Mouse (Mus musculus) 3134 (cell line): ENCODE results near the gene Tor2a.
A peak's percentile ranks its signal among the peaks of the same experiment; 100 is the strongest.

Experiments used
- DNase-seq: peaks from one replicate; pipeline ENCODE4 v3.0.0-alpha.2; 2011; ENCODE audit warnings: low spot score; ENCODE audit not compliant: insufficient read length; ENCODE audit errors: extremely low read depth

The Tor2a gene

DNA sequence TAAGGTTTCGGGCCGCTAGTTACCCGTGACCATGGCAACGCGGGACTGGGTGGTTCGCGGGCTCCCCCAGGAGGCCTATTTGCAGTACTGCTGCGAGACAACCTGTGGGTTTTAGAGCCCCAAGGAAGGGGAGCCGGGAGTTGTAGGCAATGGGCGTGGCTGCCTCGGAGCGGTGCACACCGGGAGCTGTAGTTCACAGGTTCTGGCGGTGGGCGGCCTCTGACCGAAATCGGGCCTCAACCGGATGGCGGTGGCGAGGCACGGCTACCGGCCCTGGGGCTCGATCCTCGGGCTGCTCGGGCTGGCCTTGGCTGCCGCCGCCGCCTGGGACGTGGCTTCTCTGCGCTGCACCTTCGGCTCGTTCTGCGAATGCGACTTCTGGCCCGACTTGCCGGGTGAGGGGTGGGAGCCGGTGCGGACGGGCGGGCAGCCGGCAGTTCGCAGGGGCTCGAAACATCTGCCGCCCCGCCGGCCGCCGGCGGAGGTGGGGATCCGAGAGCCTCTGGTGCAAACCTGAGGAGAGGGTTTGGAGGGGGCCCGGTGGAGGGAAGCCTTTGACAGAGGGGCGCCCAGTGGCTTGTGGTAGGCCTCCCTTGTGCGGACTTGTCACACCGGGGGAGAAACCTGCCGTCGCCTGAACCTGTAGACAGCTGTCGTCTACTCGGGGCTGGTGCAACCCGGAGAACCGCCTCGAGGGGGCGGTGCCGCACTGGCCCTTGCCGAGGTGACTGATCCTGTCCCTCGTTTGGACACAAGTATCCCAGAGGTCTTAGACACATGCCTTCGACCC, at the start of gene Tor2a:
TSS of gene Tor2a (plus strand) at position 179 of the 790 bp plus-strand sequence.
- DNase-seq: peak; percentile 93

DNA sequence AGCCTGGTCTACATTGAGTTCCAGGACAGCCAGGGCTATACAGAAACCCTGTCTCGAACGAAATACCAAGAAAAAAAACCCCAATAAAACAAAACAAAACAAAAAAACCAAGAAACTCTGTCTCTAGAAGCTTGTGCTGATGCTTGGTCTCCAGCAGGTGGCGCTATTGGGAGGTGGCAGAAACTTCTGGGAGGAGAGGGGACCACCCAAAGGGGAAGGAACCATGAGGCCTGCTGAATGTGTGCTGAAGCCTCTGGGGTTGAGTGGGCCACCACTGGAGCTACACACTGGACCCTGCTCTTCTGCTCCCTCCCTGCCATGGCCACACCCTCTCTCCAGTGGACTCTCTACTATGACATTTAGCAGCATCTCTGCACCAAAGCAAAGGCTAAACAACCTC, 48.4 kb upstream of the Tor2a start:
- DNase-seq: peak; percentile 41

DNA sequence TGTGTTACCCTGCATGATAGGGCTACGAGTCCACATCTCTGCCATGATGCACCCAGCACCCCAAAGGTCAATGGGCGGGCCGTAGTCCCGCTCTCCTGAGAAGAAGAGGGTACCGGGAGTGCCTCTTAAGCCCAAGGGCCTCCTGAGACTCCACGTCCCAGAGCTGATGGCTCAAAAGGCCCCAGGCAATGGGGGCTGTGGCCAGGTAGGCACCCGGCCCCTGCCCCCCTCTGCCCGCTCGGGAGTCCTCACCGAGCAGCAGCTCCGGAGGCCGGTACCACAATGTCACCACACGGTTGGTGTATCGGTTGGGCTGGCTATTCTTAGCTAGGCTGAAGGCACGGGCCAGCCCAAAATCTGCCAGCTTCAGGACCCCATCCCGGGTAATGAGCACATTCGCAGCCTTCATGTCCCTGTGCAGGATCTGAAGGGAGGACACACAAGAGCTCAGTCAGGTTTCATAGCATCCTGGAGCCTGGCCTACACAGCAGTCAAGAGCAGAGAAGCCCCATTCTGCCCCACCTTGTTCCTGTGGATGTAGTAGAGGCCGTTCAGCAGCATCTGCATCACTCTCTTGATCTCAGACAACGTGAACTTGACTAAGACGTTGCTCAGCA, 47.4 kb upstream of the Tor2a start:
- DNase-seq: no peak

DNA sequence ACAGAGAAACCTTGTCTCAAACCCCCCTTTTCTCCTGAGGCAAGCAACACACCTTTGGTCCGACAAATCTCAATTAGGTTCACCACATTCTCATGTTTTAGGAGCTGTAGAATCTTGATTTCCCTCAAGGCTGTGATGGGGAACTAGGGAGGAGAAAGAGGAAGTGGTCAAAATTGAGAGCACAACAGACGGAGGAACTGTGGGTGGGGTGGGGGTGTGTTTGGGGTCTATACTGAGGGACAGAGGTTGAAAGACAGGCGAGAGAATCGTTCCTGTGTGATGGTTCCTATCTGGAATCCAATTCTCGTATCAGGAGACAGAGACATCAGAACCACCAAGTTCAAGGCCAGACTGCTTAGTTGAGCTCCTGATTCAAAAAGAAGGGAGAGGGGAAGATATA, 46.6 kb upstream of the Tor2a start:
- no peak for DNase-seq

DNA sequence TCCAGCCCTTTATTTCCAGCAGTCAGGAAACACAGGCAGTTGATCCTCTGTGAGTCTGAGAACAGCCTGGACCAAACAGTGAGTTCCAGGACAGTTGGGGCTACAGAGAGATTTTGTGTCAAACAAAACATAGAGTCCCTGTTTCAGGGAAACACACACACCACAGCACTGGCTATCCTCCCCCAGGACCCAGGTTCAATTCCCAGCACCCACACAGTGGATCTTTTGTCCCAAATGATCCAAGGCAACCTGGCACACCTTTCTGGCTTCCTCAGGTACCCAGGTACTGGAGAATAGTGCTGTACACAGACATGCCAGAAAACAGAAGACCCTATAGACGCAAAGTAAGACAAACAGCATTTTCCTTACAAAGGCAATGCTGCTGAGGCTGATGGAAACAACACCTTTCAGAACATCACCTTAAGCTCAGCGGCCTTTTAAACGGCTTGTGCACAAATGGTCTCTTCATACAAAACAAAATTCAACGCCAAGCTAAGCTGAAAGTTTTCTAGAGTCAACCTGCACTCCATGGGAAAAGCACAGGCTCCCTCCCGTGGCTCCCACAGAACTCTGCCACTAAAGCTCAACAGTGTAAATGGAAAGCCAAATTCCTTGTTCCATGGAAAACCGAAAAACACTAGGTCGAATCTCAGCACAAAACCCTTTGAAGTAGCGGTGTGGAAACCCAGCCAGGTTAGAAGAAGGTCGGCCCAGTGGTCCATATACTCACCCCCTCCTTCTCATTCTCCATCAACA, 45.6 kb upstream of the Tor2a start:
- DNase-seq: no peak

DNA sequence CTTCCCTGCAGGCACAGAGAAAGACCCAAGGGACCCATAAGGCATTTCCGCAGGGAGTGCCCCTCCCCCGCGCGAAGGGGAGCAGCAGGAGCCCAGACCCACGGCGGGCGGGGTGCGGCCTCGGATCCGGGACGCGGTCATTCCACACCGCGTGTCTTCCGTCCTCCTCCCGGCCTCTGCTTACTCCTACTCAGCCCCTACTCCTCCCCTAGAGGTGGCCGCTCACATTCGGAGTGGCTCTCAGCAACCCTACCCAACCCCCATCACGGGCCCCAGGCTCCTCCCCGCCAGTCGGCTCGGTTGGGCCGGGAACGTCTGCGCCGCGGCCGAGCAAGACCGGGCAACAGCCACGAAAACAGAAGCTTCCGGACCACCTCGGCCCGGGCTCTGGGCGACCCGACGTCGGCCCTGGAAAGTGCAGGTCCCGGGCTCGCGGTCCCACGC, 44.9 kb upstream of the Tor2a start:
- DNase-seq: peak; percentile 80

DNA sequence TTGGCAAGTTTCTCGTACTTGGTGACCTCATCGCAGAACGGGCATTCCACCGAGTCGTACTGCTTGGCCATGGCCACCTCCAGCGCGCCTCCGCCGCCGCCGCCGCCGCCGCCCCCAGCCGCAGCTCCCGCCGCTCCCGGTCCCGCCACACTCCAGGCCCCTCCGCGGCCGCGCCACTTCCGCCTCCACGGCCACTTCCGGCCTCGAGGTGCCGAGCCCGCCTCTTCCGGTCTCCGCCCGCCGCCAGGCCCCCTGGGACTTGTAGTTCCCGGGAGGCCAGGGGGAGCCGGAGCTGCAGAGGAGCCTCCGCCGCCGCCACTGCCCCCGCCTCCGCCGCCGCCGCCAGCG, 44.5 kb upstream of the Tor2a start:
- peak; percentile 88 for DNase-seq

DNA sequence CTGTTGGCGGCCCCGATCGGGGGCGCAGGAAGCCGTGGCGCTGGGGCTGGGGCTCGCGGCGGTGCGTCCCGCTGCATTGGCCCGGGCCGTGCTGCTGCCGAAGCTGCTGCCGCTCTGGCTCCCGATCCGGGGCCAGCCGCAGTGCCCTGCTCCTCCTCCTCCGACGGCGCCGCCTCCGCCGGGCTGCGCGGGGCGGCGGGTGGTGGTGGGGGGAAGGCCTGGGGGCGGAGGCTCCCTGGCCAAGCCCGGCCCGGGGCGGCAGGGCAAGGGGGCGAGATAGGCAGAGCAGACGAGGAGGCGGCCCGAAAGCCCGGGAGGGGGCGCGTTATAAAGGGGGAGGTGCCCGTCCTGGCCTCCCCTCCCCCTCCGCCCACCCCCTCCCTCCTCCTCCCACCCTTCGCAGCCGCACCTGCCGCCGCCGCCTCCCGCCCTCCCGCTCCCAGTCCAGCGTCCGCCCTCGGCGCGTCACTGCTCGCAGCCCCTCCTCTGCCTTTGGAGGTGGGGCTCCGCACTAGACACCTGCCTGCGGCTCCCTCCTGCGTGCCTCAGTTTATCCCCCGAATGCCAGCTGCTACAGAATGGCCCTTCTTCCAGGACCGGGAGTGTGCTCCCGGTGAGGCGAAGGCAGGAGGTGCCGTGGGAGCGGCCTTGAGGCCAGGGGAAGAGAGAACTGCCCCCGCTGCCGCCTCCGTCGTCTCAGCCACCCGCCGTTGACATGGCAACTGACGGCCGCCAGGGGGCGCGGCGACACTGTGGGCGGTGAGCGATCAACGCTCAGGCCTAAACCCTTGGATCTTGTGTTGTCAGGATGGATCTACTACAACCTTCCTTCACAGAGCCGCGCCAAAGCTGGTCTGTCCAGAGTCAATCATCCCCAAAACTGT, 43.9 kb upstream of the Tor2a start, which contains the start of gene Cdk9:
TSS of gene Cdk9 (minus strand) at position 143 of the 884 bp plus-strand sequence.
- DNase-seq: peak; percentile 91

DNA sequence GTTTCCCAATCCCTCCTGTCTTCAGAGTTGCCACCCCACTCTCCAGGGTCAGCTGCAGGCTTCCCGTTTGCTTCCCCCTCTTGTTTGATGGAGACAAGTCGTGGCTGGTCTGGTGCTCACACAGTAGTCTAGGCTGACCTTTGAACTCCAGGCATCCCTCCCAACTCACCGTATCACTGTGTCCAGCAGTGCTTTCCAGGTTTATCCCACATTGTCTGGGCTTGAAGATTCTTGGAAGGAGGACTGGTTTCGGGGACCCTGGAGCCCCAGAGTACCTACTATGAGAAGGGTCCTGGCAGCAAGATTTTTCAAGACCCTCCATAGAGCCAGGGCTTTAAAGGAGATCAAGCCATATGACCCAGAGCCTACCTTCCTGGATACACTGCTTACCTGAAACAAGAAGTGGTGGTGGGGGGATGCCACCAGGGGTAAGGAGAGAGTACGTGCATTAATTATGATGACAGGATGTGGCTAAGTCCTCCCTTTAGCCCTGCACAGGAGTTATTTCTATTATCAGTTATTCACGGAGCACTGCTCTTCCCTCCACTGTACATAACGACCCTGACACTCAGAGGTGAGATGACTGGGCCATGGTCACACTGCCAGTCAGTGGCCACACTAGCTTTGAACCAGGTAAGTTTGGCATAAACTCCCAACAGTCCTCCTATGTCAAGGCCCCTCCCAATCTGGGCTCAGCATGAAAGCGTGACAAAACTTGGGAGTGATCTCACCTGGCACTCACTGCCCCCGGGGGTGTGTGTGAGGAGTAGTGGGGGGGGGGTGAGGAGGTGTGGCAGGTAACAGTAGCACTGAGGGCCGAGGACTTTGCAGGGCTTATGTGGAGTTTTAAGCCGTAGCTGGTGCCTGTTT, 42.7 kb upstream of the Tor2a start:
- DNase-seq: no peak

DNA sequence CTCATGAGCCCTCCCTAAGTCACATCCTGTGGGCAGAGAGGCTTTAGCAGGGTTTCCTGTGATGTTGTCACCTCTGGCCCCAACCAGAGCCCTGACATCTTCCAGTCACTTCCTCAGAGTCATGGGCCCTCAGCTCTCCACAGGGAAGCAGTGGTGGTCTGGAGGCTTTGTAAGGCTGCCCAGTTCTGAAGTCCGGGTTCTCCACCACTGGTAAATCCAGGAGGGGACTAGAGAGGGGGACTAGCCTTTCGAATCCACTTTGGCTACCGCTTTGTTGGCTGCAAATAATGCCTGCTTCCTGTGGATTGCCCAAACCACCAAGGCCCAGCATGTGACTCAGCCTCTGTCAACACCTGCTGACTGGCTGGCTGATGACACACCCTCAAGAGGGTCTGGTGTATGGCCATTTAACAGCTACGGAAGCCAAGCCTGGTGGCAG, 42.0 kb upstream of the Tor2a start:
- DNase-seq: peak; percentile 73

DNA sequence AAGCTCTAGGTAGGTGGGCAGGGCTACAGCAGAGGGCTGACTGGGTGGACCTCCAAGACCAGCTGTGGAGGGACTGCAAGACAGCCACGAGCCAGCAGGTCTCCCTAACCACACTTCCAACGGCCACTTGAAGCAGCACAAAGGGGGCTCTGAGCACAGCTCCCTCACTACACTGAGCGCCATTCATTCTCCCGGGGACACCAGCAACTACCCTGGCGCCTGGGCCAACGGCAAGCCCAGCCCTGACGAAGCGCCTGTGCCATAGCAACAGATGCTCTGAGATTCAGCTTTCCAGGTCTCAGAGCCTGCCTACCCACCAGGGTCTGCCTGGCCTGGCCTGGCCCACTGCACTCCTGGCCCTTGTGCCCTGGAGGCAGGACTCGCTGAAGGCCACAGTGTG, 38.3 kb upstream of the Tor2a start:
- no peak for DNase-seq

DNA sequence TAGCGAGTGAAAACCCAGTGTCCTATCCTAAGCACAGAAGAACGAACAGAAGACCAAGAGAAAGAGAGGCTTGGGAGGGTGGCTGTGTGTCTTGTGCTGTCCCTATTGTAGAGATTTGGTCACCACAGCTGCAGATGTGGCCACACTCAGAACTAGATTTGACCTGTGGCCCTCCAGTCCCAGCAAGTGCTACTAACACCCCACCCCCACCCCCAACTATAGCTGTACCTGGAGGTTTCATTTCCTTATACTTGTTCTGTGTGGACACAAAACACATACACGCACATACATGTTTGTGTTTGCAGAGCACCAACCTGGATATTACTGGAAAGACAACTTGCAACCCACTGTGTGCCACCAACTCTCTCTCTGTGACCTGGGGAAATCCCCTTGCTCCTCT, 37.0 kb upstream of the Tor2a start:
- DNase-seq: no peak

DNA sequence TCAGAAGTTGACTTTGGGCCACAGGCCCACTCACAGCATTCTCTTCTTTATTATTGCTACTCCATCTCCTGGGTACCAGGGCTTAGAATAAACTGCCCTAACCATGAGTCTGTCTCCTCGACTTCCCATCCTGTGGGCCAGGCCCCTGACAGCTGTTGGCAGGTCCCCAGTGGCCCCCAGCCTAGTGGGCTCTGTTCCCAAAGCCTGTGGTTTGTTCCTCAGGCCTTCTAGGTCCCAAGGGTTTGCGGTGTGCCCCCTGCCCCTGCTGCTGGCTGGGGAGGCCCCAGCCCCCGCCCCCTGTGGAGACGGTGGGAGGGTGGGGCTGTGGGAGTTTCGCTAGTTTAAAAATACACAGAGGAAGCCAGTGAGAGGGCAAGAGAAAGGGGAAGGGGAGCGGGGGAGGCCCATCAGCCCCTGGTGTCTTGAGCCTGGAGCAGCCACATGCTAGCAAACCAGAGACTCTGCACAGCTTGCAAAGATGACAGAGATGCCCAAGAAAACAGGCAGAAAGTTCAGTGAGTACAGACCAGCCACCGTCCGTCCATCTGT, 36.3 kb upstream of the Tor2a start, which contains the start of gene Sh2d3c:
TSS of gene Sh2d3c (plus strand) at position 375 of the 549 bp plus-strand sequence.
- DNase-seq: peak; percentile 77

DNA sequence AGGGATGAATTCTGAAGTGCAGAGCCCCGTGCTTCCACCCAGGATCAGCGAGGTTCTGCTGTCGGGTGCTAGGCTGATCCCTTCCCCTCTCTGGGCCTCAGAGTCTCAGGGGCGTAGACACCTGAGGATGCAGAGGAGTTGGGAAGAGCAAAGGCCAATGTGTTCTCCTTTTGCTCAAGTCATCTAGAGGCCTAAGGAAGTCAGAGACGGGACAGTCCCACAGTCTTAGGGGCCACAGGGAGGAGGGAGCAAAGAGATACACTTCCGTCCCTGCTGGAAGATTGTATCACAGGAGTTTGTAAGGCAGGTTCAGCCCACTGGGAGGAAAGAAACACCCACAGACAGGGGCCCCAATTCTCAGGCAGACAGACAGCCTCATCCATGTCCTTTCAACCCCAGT, 35.0 kb upstream of the Tor2a start:
- DNase-seq: no peak

DNA sequence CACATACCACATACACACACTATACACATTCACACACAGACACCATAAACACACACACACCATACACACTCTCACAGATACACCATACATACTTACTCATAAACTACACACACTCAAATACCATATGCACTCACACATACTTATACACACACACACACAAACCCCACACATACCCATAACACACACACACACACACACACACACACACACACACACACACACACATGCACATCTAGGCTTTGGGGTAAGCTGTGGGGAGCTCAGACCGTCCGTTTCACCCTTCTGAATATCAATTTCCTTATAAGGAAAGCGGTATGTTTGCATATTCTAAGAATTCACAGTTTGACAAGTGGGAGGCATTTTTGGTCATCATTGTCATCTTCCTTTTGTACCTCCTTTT, 34.5 kb upstream of the Tor2a start:
- no peak for DNase-seq

DNA sequence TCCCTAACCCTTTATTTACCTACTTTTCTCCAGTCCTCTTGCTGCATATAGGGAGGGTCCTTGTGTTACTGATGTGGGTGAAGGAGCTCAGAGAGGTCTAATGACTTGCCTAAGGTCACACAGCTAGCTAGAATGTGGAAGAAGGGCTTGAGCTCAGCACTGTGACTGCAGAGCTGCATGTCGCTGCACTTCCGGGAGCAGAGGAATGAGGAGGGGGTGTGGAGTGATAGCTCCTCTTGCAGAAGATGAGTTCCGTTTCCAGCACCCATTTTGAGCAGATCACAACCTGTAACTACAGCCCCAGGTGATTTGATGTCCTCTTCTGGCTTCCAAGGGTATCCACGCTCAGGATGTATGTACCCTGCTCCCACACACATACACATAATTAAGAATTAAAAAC, 32.9 kb upstream of the Tor2a start:
- DNase-seq: no peak

DNA sequence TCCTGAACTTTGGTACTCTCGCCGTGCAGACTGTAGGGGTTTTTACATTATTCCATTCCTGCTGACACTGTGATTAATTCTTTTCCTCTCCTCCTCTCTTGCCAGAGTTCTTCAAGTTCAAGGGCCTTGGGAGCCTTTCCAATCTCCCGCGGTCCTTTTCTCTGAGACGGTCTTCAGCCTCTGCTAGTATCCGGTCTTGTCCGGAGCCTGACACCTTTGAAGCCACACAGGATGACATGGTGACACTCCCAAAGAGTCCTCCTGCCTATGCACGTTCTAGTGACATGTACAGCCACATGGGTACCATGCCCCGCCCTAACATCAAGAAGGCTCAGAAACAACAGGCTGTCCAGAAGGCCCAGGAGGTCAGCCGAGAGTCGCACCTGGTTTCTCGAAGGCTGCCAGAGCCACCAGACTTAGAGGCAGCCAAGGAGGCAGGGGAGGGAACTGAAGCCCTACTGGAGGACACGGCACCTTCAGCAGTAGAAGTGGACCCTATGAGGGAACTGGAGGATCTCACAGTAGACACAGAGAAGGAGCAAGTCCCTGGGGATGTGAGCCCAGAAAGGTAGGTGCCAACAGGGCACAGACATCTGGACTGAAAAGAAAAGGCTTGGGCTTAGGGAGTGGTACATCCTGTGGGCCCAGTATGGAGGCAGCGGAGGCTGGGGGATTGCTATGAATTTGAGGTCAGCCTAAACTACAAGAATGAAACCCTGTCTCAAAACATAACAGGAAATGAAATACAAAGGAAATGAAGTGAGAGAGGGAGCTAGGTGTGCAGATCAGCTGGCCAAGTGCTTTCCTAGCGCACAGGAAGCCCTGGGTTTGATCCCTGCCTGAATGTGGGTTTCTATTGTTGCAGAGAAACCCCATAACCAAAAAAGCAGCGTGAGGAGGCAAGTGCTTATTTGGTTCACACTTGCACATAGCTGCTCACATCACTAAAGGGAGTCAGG, 31.9 kb upstream of the Tor2a start:
- no peak for DNase-seq

DNA sequence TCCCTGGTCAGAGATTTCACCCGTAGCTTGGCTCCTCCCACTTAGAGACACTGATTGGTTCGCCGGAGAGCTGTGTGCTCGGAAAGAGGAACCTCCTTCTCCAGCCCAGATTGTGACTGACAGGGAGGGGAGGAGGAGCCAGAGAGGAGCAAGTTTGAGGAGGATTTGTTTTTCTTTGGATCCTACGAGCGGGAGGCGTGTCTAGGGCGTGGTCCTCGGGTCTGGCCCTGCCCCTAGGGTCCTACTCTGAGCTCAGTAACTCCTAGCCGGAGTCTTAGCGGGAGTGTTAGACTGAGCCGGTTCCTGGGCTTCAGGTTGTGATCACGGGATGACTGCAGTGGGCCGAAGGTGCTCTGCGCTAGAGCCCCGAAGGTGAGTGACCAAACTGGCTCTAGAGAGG, 29.6 kb upstream of the Tor2a start:
- peak; percentile 85 for DNase-seq
